Mouse (Mus musculus): ENCODE measurements around the gene Vrk2. TPM values are rescaled to one million over a fixed set of nuclear protein-coding genes. Genes with fewer than 3 reads are reported as not detected.

Gene Vrk2
- 10.5 TPM for polyA plus RNA-seq (2012; fragmentation: generic; extraction: Trizol)
- long read RNA-seq, experiment 1, transcript Vrk2-201 (13 exons, 1,889 nt), result major isoform, 12 of 17 reads
- long read RNA-seq, experiment 1, partial matches to known transcripts, result 2 of 17 reads
- long read RNA-seq, experiment 1, other reads (novel, unspliced or antisense), result 2 of 17 reads
- long read RNA-seq, experiment 2, transcript Vrk2-201 (13 exons, 1,889 nt), result major isoform, 36 of 43 reads
- long read RNA-seq, experiment 2, partial matches to known transcripts, result 2 of 43 reads
- long read RNA-seq, experiment 2, other reads (novel, unspliced or antisense), result 3 of 43 reads

- Histone ChIP-seq H3K79me2 (ENCODE audit: control insufficient read depth, insufficient read depth) (peaks cover 13% of the 10 kb centered on the region), H3K79me3 (ENCODE audit: low read depth) (peaks cover 4% of the 10 kb centered on the region), H3K4me3 (ENCODE audit: insufficient read depth, poor library complexity, severe bottlenecking) (peak within 1 kb of the TSS; percentile 46), H3ac (ENCODE audit: control insufficient read depth, insufficient read length, low read depth) (peak within 1 kb of the TSS; percentile 100), H3K36me3 (ENCODE audit: control insufficient read depth, insufficient read depth) (peaks cover 15% of the 10 kb centered on the region), H3K27me3 (ENCODE audit: control insufficient read depth, insufficient read depth, insufficient read length) (no peaks in the 10 kb centered on the region)
- TF ChIP-seq USF1 (IDR thresholded peaks at IDR 0.05; ENCODE audit: low read depth), result no peak
- TF ChIP-seq CTCF (IDR thresholded peaks at IDR 0.05; ENCODE audit: control insufficient read depth, insufficient read depth, insufficient read length), result no peak
- TF ChIP-seq FOSL1 (IDR thresholded peaks at IDR 0.05; ENCODE audit: insufficient read depth, low read length, poor library complexity, severe bottlenecking), result no peak
- TF ChIP-seq MYOD1 (IDR thresholded peaks at IDR 0.05; ENCODE audit: control insufficient read depth, insufficient read length, low read depth), result no peak
- TF ChIP-seq CEBPB (IDR thresholded peaks at IDR 0.05; ENCODE audit: low read depth), result no peak
- no peak for TF ChIP-seq MAX (IDR thresholded peaks at IDR 0.05)
- no peak for TF ChIP-seq MYOG (IDR thresholded peaks at IDR 0.05; ENCODE audit: control insufficient read depth, extremely low read depth, insufficient read length)
These were observed at the start of gene Vrk2, which contains the start of gene Gm6899 for GRCm38 (mm10) chr11:26593061-26594059. Gene Vrk2 (minus strand): TSS chr11:26593999. Gene Gm6899 (plus strand): TSS chr11:26593241.

GRCm38 (mm10) chr11:26642141-26642540, 48.3 kb upstream of the Vrk2 start:
- Histone ChIP-seq H3K79me3 (ENCODE audit: low read depth) (no peaks in the 10 kb centered on the region), H3ac (ENCODE audit: control insufficient read depth, insufficient read length, low read depth) (no peak overlapping the region), H3K27me3 (ENCODE audit: control insufficient read depth, insufficient read depth, insufficient read length) (no peaks in the 10 kb centered on the region), H3K36me3 (ENCODE audit: control insufficient read depth, insufficient read depth) (no peaks in the 10 kb centered on the region), H3K79me2 (ENCODE audit: control insufficient read depth, insufficient read depth) (no peaks in the 10 kb centered on the region), H3K4me3 (ENCODE audit: insufficient read depth, poor library complexity, severe bottlenecking) (no peak overlapping the region)
- no peak for TF ChIP-seq MYOG (IDR thresholded peaks at IDR 0.05; ENCODE audit: control insufficient read depth, extremely low read depth, insufficient read length)
- TF ChIP-seq FOSL1 (IDR thresholded peaks at IDR 0.05; ENCODE audit: insufficient read depth, low read length, poor library complexity, severe bottlenecking), result no peak
- no peak for TF ChIP-seq CTCF (IDR thresholded peaks at IDR 0.05; ENCODE audit: control insufficient read depth, insufficient read depth, insufficient read length)
- TF ChIP-seq USF1 (IDR thresholded peaks at IDR 0.05; ENCODE audit: low read depth), result no peak
- no peak for TF ChIP-seq MYOD1 (IDR thresholded peaks at IDR 0.05; ENCODE audit: control insufficient read depth, insufficient read length, low read depth)
- no peak for TF ChIP-seq CEBPB (IDR thresholded peaks at IDR 0.05; ENCODE audit: low read depth)
- TF ChIP-seq MAX (IDR thresholded peaks at IDR 0.05), result no peak

- Histone ChIP-seq H3ac (ENCODE audit: control insufficient read depth, insufficient read length, low read depth) (no peak overlapping the region), H3K79me3 (ENCODE audit: low read depth) (no peaks in the 10 kb centered on the region), H3K27me3 (ENCODE audit: control insufficient read depth, insufficient read depth, insufficient read length) (no peaks in the 10 kb centered on the region), H3K4me3 (ENCODE audit: insufficient read depth, poor library complexity, severe bottlenecking) (no peak overlapping the region), H3K36me3 (ENCODE audit: control insufficient read depth, insufficient read depth) (no peaks in the 10 kb centered on the region), H3K79me2 (ENCODE audit: control insufficient read depth, insufficient read depth) (no peaks in the 10 kb centered on the region)
- TF ChIP-seq MAX (IDR thresholded peaks at IDR 0.05) (no peak), FOSL1 (IDR thresholded peaks at IDR 0.05; ENCODE audit: insufficient read depth, low read length, poor library complexity, severe bottlenecking) (no peak), MYOD1 (IDR thresholded peaks at IDR 0.05; ENCODE audit: control insufficient read depth, insufficient read length, low read depth) (no peak)
These were observed 46.6 kb upstream of the Vrk2 start for GRCm38 (mm10) chr11:26640314-26640785.

- no peaks in the 10 kb centered on the region for H3K27me3 ChIP-seq (ENCODE audit: control insufficient read depth, insufficient read depth, insufficient read length)
- H3K79me3 ChIP-seq (ENCODE audit: low read depth), result no peaks in the 10 kb centered on the region
- H3K4me3 ChIP-seq (ENCODE audit: insufficient read depth, poor library complexity, severe bottlenecking), result no peak overlapping the region
- TF ChIP-seq CTCF (IDR thresholded peaks at IDR 0.05; ENCODE audit: control insufficient read depth, insufficient read depth, insufficient read length), result no peak
- no peak for TF ChIP-seq FOSL1 (IDR thresholded peaks at IDR 0.05; ENCODE audit: insufficient read depth, low read length, poor library complexity, severe bottlenecking)
- TF ChIP-seq CEBPB (IDR thresholded peaks at IDR 0.05; ENCODE audit: low read depth), result no peak
- no peak for TF ChIP-seq MAX (IDR thresholded peaks at IDR 0.05)
- TF ChIP-seq MYOD1 (IDR thresholded peaks at IDR 0.05; ENCODE audit: control insufficient read depth, insufficient read length, low read depth), result no peak
- TF ChIP-seq USF1 (IDR thresholded peaks at IDR 0.05; ENCODE audit: low read depth), result no peak
- no peak for TF ChIP-seq MYOG (IDR thresholded peaks at IDR 0.05; ENCODE audit: control insufficient read depth, extremely low read depth, insufficient read length)
- no peaks in the 10 kb centered on the region for H3K79me2 ChIP-seq (ENCODE audit: control insufficient read depth, insufficient read depth)
- no peak overlapping the region for H3ac ChIP-seq (ENCODE audit: control insufficient read depth, insufficient read length, low read depth)
- no peaks in the 10 kb centered on the region for H3K36me3 ChIP-seq (ENCODE audit: control insufficient read depth, insufficient read depth)
These were observed 42.4 kb upstream of the Vrk2 start for GRCm38 (mm10) chr11:26636239-26636638.

GRCm38 (mm10) chr11:26622727-26623126, 28.9 kb upstream of the Vrk2 start:
- H3K4me3 ChIP-seq (ENCODE audit: insufficient read depth, poor library complexity, severe bottlenecking), result no peak overlapping the region
- H3K79me2 ChIP-seq (ENCODE audit: control insufficient read depth, insufficient read depth), result no peaks in the 10 kb centered on the region
- no peaks in the 10 kb centered on the region for H3K36me3 ChIP-seq (ENCODE audit: control insufficient read depth, insufficient read depth)
- TF ChIP-seq MYOG (IDR thresholded peaks at IDR 0.05; ENCODE audit: control insufficient read depth, extremely low read depth, insufficient read length) (no peak), USF1 (IDR thresholded peaks at IDR 0.05; ENCODE audit: low read depth) (no peak), MAX (IDR thresholded peaks at IDR 0.05) (no peak), MYOD1 (IDR thresholded peaks at IDR 0.05; ENCODE audit: control insufficient read depth, insufficient read length, low read depth) (no peak), FOSL1 (IDR thresholded peaks at IDR 0.05; ENCODE audit: insufficient read depth, low read length, poor library complexity, severe bottlenecking) (no peak)
- no peaks in the 10 kb centered on the region for H3K79me3 ChIP-seq (ENCODE audit: low read depth)
- no peak overlapping the region for H3ac ChIP-seq (ENCODE audit: control insufficient read depth, insufficient read length, low read depth)
- H3K27me3 ChIP-seq (ENCODE audit: control insufficient read depth, insufficient read depth, insufficient read length), result no peaks in the 10 kb centered on the region

All from C2C12 (cell line).